Mouse (Mus musculus): ENCODE results near the gene Abca2. TPM values are rescaled to one million over a fixed set of nuclear protein-coding genes. Genes with fewer than 3 reads are reported as not detected.
A peak's percentile ranks its signal among the peaks of the same experiment; 100 is the strongest.

Gene Abca2
- total and polyA plus RNA-seq, 2 experiments: 11.1 to 48.7 TPM

DNA sequence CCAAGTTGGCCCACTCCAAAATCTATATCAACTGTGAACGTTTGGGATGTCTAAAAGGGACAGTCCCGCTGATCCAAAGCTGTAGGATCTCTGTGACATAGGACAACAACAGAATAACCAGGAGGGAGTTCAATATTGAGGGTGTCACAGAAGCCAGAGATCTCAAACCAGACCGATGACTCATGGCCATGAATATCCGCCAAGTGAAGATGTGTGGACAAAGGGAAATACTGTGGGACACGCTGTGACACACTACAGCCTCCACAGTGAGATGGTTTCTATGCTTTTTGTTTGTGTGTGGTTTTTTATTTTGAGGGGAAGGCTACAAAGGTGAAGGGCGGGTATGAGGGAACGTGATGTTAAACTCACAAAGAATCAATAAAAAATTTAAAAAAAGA lies 60.2 kb downstream of the Abca2 start:
- TF ChIP-seq CTCF (IDR thresholded peaks at IDR 0.05; ENCODE audit: low read depth, low read length): no peak
- no peak for TF ChIP-seq POLR2A (IDR thresholded peaks at IDR 0.05; ENCODE audit: extremely low read depth, insufficient read depth, low read length)
- WGBS: 65% methylated on average over 7 of the region's 7 CpGs
- no peaks in the 10 kb centered on the region for H3K36me3 ChIP-seq (ENCODE audit: control insufficient read depth, insufficient read depth, low read length)

GRCm38 (mm10) chr2:25492988-25493387 lies 64.5 kb downstream of the Abca2 start:
- TF ChIP-seq POLR2A (IDR thresholded peaks at IDR 0.05; ENCODE audit: extremely low read depth, insufficient read depth, low read length): no peak
- TF ChIP-seq CTCF (IDR thresholded peaks at IDR 0.05; ENCODE audit: low read depth, low read length): no peak

More for the DNA sequence above, 60.2 kb downstream of the Abca2 start:
- no peaks in the 10 kb centered on the region for H3K27me3 ChIP-seq (ENCODE audit: control insufficient read depth, insufficient read depth, low read length)
- no peak overlapping the region for H3K27ac ChIP-seq (replicated peaks; ENCODE audit: insufficient read depth, low read depth, low read length)
- H3K4me3 ChIP-seq (ENCODE audit: insufficient read depth, low read depth, low read length): no peak overlapping the region
- DNase-seq (ENCODE audit: extremely low read depth, low read depth, low spot score): no peak
- H3K79me2 ChIP-seq (ENCODE audit: control insufficient read depth, insufficient read depth, low read length): no peaks in the 10 kb centered on the region
- H3K9ac ChIP-seq (ENCODE audit: low read depth, low read length): no peak overlapping the region
- peaks cover 6% of the 10 kb centered on the region for H3K4me1 ChIP-seq (ENCODE audit: control insufficient read depth, insufficient read depth, low read length)

GRCm38 (mm10) chr2:25493476-25493961 lies 65.0 kb downstream of the Abca2 start, which contains the start of gene Lcn12:
TSS of gene Lcn12 (minus strand) at chr2:25493911.
- 74% methylated on average over 5 of the region's 5 CpGs for WGBS
- peaks cover 3% of the 10 kb centered on the region; the same call in 1 of the 2 replicates for H3K4me1 ChIP-seq (ENCODE audit: control insufficient read depth, insufficient read depth, low read length)
- H3K9ac ChIP-seq (ENCODE audit: low read depth, low read length): no peak within 1 kb of the TSS
- no peaks in the 10 kb centered on the region for H3K27me3 ChIP-seq (ENCODE audit: control insufficient read depth, insufficient read depth, low read length)
- H3K79me2 ChIP-seq (ENCODE audit: control insufficient read depth, insufficient read depth, low read length): no peaks in the 10 kb centered on the region
- H3K27ac ChIP-seq (replicated peaks; ENCODE audit: insufficient read depth, low read depth, low read length): no peak within 1 kb of the TSS
- no peak for DNase-seq (ENCODE audit: extremely low read depth, low read depth, low spot score)
- no peaks in the 10 kb centered on the region for H3K36me3 ChIP-seq (ENCODE audit: control insufficient read depth, insufficient read depth, low read length)
- H3K4me3 ChIP-seq (ENCODE audit: insufficient read depth, low read depth, low read length): no peak within 1 kb of the TSS
- TF ChIP-seq CTCF (IDR thresholded peaks at IDR 0.05; ENCODE audit: low read depth, low read length): no peak

More at GRCm38 (mm10) chr2:25492988-25493387, 64.5 kb downstream of the Abca2 start:
- Histone ChIP-seq H3K4me3 (ENCODE audit: insufficient read depth, low read depth, low read length) (no peak overlapping the region), H3K9ac (ENCODE audit: low read depth, low read length) (no peak overlapping the region), H3K27me3 (ENCODE audit: control insufficient read depth, insufficient read depth, low read length) (no peaks in the 10 kb centered on the region), H3K27ac (replicated peaks; ENCODE audit: insufficient read depth, low read depth, low read length) (no peak overlapping the region), H3K4me1 (ENCODE audit: control insufficient read depth, insufficient read depth, low read length) (no peaks in the 10 kb centered on the region), H3K36me3 (ENCODE audit: control insufficient read depth, insufficient read depth, low read length) (no peaks in the 10 kb centered on the region), H3K79me2 (ENCODE audit: control insufficient read depth, insufficient read depth, low read length) (no peaks in the 10 kb centered on the region)
- 76% methylated on average over 5 of the region's 5 CpGs for WGBS
- no peak for DNase-seq (ENCODE audit: extremely low read depth, low read depth, low spot score)

GRCm38 (mm10) chr2:25496462-25496861 lies 68.0 kb downstream of the Abca2 start:
- H3K9ac ChIP-seq (ENCODE audit: low read depth, low read length): no peak overlapping the region
- H3K4me3 ChIP-seq (ENCODE audit: insufficient read depth, low read depth, low read length): no peak overlapping the region
- H3K27ac ChIP-seq (replicated peaks; ENCODE audit: insufficient read depth, low read depth, low read length): no peak overlapping the region
- H3K36me3 ChIP-seq (ENCODE audit: control insufficient read depth, insufficient read depth, low read length): no peaks in the 10 kb centered on the region
- 51% methylated on average over 4 of the region's 4 CpGs for WGBS
- peaks cover 7% of the 10 kb centered on the region for H3K79me2 ChIP-seq (ENCODE audit: control insufficient read depth, insufficient read depth, low read length)
- H3K4me1 ChIP-seq (ENCODE audit: control insufficient read depth, insufficient read depth, low read length): peaks cover 12% of the 10 kb centered on the region
- TF ChIP-seq POLR2A (IDR thresholded peaks at IDR 0.05; ENCODE audit: extremely low read depth, insufficient read depth, low read length): no peak
- TF ChIP-seq CTCF (IDR thresholded peaks at IDR 0.05; ENCODE audit: low read depth, low read length): peak; percentile 53
- H3K27me3 ChIP-seq (ENCODE audit: control insufficient read depth, insufficient read depth, low read length): no peaks in the 10 kb centered on the region
- DNase-seq (ENCODE audit: extremely low read depth, low read depth, low spot score): peak; percentile 59

Other genes with a start within 250 kb of the Abca2 start
Only the 30 nearest of the 43 such genes appear.
- not detected in 2 replicates for gene Rnf208, start 186.4 kb upstream of the Abca2 start, total RNA-seq (2014; rRNA removed)
- gene Rnf208, start 186.4 kb upstream of the Abca2 start, polyA plus RNA-seq (2012; rRNA removed): 0.27 and 0.48 TPM in 2 replicates
- gene Cysrt1, start 186.3 kb upstream of the Abca2 start, total RNA-seq (2014; rRNA removed): not detected in 2 replicates
- 0.17 TPM in 1 of 2 replicates, not detected in the other for gene Cysrt1, start 186.3 kb upstream of the Abca2 start, polyA plus RNA-seq (2012; rRNA removed)
- 2.2 and 3.4 TPM in 2 replicates for gene AL732309.1, start 181.8 kb upstream of the Abca2 start, total RNA-seq (2014; rRNA removed)
- gene AL732309.1, start 181.8 kb upstream of the Abca2 start, polyA plus RNA-seq (2012; rRNA removed): 4.0 and 7.3 TPM in 2 replicates
- gene Tmem203, start 173.3 kb upstream of the Abca2 start, total RNA-seq (2014; rRNA removed): 13.8 and 14.5 TPM in 2 replicates
- 38.5 and 43.7 TPM in 2 replicates for gene Tmem203, start 173.3 kb upstream of the Abca2 start, polyA plus RNA-seq (2012; rRNA removed)
- gene Tprn, start 166.1 kb upstream of the Abca2 start, total RNA-seq (2014; rRNA removed): 0.55 and 2.6 TPM in 2 replicates
- 4.2 and 4.3 TPM in 2 replicates for gene Tprn, start 166.1 kb upstream of the Abca2 start, polyA plus RNA-seq (2012; rRNA removed)
- 12.7 and 17.6 TPM in 2 replicates for gene Ssna1, start 156.3 kb upstream of the Abca2 start, total RNA-seq (2014; rRNA removed)
- gene Ssna1, start 156.3 kb upstream of the Abca2 start, polyA plus RNA-seq (2012; rRNA removed): 23.0 and 25.5 TPM in 2 replicates
- 24.0 and 24.6 TPM in 2 replicates for gene Anapc2, start 156.2 kb upstream of the Abca2 start, total RNA-seq (2014; rRNA removed)
- gene Anapc2, start 156.2 kb upstream of the Abca2 start, polyA plus RNA-seq (2012; rRNA removed): 45.8 and 52.1 TPM in 2 replicates
- gene Tmem210, start 140.6 kb upstream of the Abca2 start, total RNA-seq (2014; rRNA removed): not detected in 2 replicates
- gene Tmem210, start 140.6 kb upstream of the Abca2 start, polyA plus RNA-seq (2012; rRNA removed): not detected in 2 replicates
- not detected in 2 replicates for gene Lrrc26, start 138.8 kb upstream of the Abca2 start, total RNA-seq (2014; rRNA removed)
- gene Lrrc26, start 138.8 kb upstream of the Abca2 start, polyA plus RNA-seq (2012; rRNA removed): 0.07 and 0.10 TPM in 2 replicates
- gene Grin1, start 109.5 kb upstream of the Abca2 start, total RNA-seq (2014; rRNA removed): 0.07 TPM in 1 of 2 replicates, not detected in the other
- not detected in 2 replicates for gene Grin1, start 109.5 kb upstream of the Abca2 start, polyA plus RNA-seq (2012; rRNA removed)
- gene Man1b1, start 96.4 kb upstream of the Abca2 start, total RNA-seq (2014; rRNA removed): 17.3 and 19.5 TPM in 2 replicates
- 8.1 TPM in 2 replicates for gene Man1b1, start 96.4 kb upstream of the Abca2 start, polyA plus RNA-seq (2012; rRNA removed)
- gene Dpp7, start 72.3 kb upstream of the Abca2 start, total RNA-seq (2014; rRNA removed): 26.9 and 30.1 TPM in 2 replicates
- 28.6 and 45.1 TPM in 2 replicates for gene Dpp7, start 72.3 kb upstream of the Abca2 start, polyA plus RNA-seq (2012; rRNA removed)
- gene Uap1l1, start 63.0 kb upstream of the Abca2 start, total RNA-seq (2014; rRNA removed): 3.3 and 5.4 TPM in 2 replicates
- gene Uap1l1, start 63.0 kb upstream of the Abca2 start, polyA plus RNA-seq (2012; rRNA removed): 3.0 and 8.1 TPM in 2 replicates
- 0.47 TPM in 1 of 2 replicates, not detected in the other for gene Sapcd2, start 56.4 kb upstream of the Abca2 start, total RNA-seq (2014; rRNA removed)
- gene Sapcd2, start 56.4 kb upstream of the Abca2 start, polyA plus RNA-seq (2012; rRNA removed): not detected in 2 replicates
- 0.87 and 0.92 TPM in 2 replicates for gene Entpd2, start 32.8 kb upstream of the Abca2 start, total RNA-seq (2014; rRNA removed)
- gene Entpd2, start 32.8 kb upstream of the Abca2 start, polyA plus RNA-seq (2012; rRNA removed): 5.6 and 9.7 TPM in 2 replicates
- 1.7 and 3.6 TPM in 2 replicates for gene Npdc1, start 29.4 kb upstream of the Abca2 start, total RNA-seq (2014; rRNA removed)
- 8.4 and 8.9 TPM in 2 replicates for gene Npdc1, start 29.4 kb upstream of the Abca2 start, polyA plus RNA-seq (2012; rRNA removed)
- gene Fut7, start 5.4 kb upstream of the Abca2 start, total RNA-seq (2014; rRNA removed): 0.13 TPM in 1 of 2 replicates, not detected in the other
- 0.07 and 0.21 TPM in 2 replicates for gene Fut7, start 5.4 kb upstream of the Abca2 start, polyA plus RNA-seq (2012; rRNA removed)
- 0.18 and 0.54 TPM in 2 replicates for gene Clic3, start 28.1 kb downstream of the Abca2 start, total RNA-seq (2014; rRNA removed)
- 6.2 and 9.2 TPM in 2 replicates for gene Clic3, start 28.1 kb downstream of the Abca2 start, polyA plus RNA-seq (2012; rRNA removed)
- gene Paxx, start 32.4 kb downstream of the Abca2 start, total RNA-seq (2014; rRNA removed): 30.6 and 36.8 TPM in 2 replicates
- 173 and 181 TPM in 2 replicates for gene Paxx, start 32.4 kb downstream of the Abca2 start, polyA plus RNA-seq (2012; rRNA removed)
- gene Ptgds, start 41.3 kb downstream of the Abca2 start, total RNA-seq (2014; rRNA removed): 7.7 and 8.9 TPM in 2 replicates
- gene Ptgds, start 41.3 kb downstream of the Abca2 start, polyA plus RNA-seq (2012; rRNA removed): 18.7 and 40.2 TPM in 2 replicates
- gene Lcn12, start 65.2 kb downstream of the Abca2 start, total RNA-seq (2014; rRNA removed): 0.40 TPM in 1 of 2 replicates, not detected in the other
- gene Lcn12, start 65.2 kb downstream of the Abca2 start, polyA plus RNA-seq (2012; rRNA removed): 0.25 and 0.27 TPM in 2 replicates
- gene Fbxw5, start 72.0 kb downstream of the Abca2 start, total RNA-seq (2014; rRNA removed): 18.6 and 24.0 TPM in 2 replicates
- 18.8 and 19.4 TPM in 2 replicates for gene Fbxw5, start 72.0 kb downstream of the Abca2 start, polyA plus RNA-seq (2012; rRNA removed)
- 589 and 721 TPM in 2 replicates for gene C8g, start 73.0 kb downstream of the Abca2 start, total RNA-seq (2014; rRNA removed)
- 881 and 939 TPM in 2 replicates for gene C8g, start 73.0 kb downstream of the Abca2 start, polyA plus RNA-seq (2012; rRNA removed)
- gene Traf2, start 118.2 kb downstream of the Abca2 start, total RNA-seq (2014; rRNA removed): 4.0 and 5.2 TPM in 2 replicates
- gene Traf2, start 118.2 kb downstream of the Abca2 start, polyA plus RNA-seq (2012; rRNA removed): 7.0 and 9.9 TPM in 2 replicates
- 206 and 247 TPM in 2 replicates for gene Edf1, start 129.1 kb downstream of the Abca2 start, total RNA-seq (2014; rRNA removed)
- gene Edf1, start 129.1 kb downstream of the Abca2 start, polyA plus RNA-seq (2012; rRNA removed): 153 and 186 TPM in 2 replicates
- 7.5 and 7.8 TPM in 2 replicates for gene Mamdc4, start 146.1 kb downstream of the Abca2 start, total RNA-seq (2014; rRNA removed)
- gene Mamdc4, start 146.1 kb downstream of the Abca2 start, polyA plus RNA-seq (2012; rRNA removed): 1.5 and 2.0 TPM in 2 replicates
- 6.7 and 8.2 TPM in 2 replicates for gene Phpt1, start 146.5 kb downstream of the Abca2 start, total RNA-seq (2014; rRNA removed)
- 38.3 and 39.4 TPM in 2 replicates for gene Phpt1, start 146.5 kb downstream of the Abca2 start, polyA plus RNA-seq (2012; rRNA removed)
- gene Ajm1, start 153.1 kb downstream of the Abca2 start, total RNA-seq (2014; rRNA removed): not detected in 2 replicates
- 0.06 and 0.07 TPM in 2 replicates for gene Ajm1, start 153.1 kb downstream of the Abca2 start, polyA plus RNA-seq (2012; rRNA removed)
- 11.7 and 15.4 TPM in 2 replicates for gene Rabl6, start 179.8 kb downstream of the Abca2 start, total RNA-seq (2014; rRNA removed)
- gene Rabl6, start 179.8 kb downstream of the Abca2 start, polyA plus RNA-seq (2012; rRNA removed): 20.6 and 29.6 TPM in 2 replicates
- gene Ccdc183, start 189.0 kb downstream of the Abca2 start, total RNA-seq (2014; rRNA removed): under 0.01 and 0.07 TPM in 2 replicates
- gene Ccdc183, start 189.0 kb downstream of the Abca2 start, polyA plus RNA-seq (2012; rRNA removed): 0.06 TPM in 1 of 2 replicates, not detected in the other